Mouse (Mus musculus) E14TG2a.4 (cell line): ENCODE measurements around the gene Ptprn2.

Experiments
- H3K27me3 ChIP-seq: 2 replicates; pipeline ENCODE4 v1.6.1; 2014; ENCODE audit warnings: low read length, control low read depth; ENCODE audit not compliant: insufficient read depth
- H3K36me3 ChIP-seq: 2 replicates; pipeline ENCODE4 v1.6.1; 2014; ENCODE audit warnings: low read length, control low read depth; ENCODE audit not compliant: insufficient read depth
- H3K4me1 ChIP-seq: replicated peaks from 2 replicates; pipeline ENCODE4 v1.6.1; 2014; ENCODE audit warnings: low read depth, low read length, control low read depth
- H3K4me3 ChIP-seq: replicated peaks from 2 replicates; pipeline ENCODE4 v1.5.1; 2014; ENCODE audit warnings: mild to moderate bottlenecking, low read length
- H3K9me3 ChIP-seq: 2 replicates; pipeline ENCODE4 v1.6.1; 2014; ENCODE audit warnings: low read length, control low read depth
- CTCF ChIP-seq: conservative IDR thresholded peaks from 2 replicates; pipeline ENCODE4 v1.5.1; 2014; ENCODE audit warnings: low read length
- NANOG ChIP-seq: IDR thresholded peaks from 2 replicates; pipeline ENCODE4 v1.6.1; 2014; ENCODE audit warnings: borderline replicate concordance, low read length, mixed read lengths
- POU5F1 ChIP-seq: IDR thresholded peaks from 2 replicates; pipeline ENCODE4 v1.6.1; 2014; ENCODE audit warnings: low read length, borderline replicate concordance

Ptprn2 gene

GRCm38 (mm10) chr12:117299084-117299483 is 813.6 kb downstream of the Ptprn2 start:
- no peak overlapping the region for H3K4me3 ChIP-seq
- no peaks in the 10 kb centered on the region for H3K9me3 ChIP-seq
- no peaks in the 10 kb centered on the region for H3K36me3 ChIP-seq
- TF ChIP-seq POU5F1 = no peak
- no peak for TF ChIP-seq CTCF
- TF ChIP-seq NANOG = no peak
- peaks cover 11% of the 10 kb centered on the region for H3K27me3 ChIP-seq
- H3K4me1 ChIP-seq = peaks cover 13% of the 10 kb centered on the region

- Histone ChIP-seq H3K9me3 (peaks cover 7% of the 10 kb centered on the region), H3K4me3 (no peak overlapping the region), H3K27me3 (peaks cover 16% of the 10 kb centered on the region), H3K36me3 (no peaks in the 10 kb centered on the region), H3K4me1 (no peaks in the 10 kb centered on the region)
- TF ChIP-seq NANOG (no peak), CTCF (no peak), POU5F1 (no peak)
These were observed 819.5 kb downstream of the Ptprn2 start for GRCm38 (mm10) chr12:117304751-117305624.

GRCm38 (mm10) chr12:117305625-117306105 is 820.1 kb downstream of the Ptprn2 start:
- H3K4me1 ChIP-seq = no peaks in the 10 kb centered on the region
- TF ChIP-seq CTCF = no peak
- TF ChIP-seq POU5F1 = no peak
- TF ChIP-seq NANOG = no peak
- H3K9me3 ChIP-seq = peaks cover 14% of the 10 kb centered on the region
- no peak overlapping the region for H3K4me3 ChIP-seq
- peaks cover 11% of the 10 kb centered on the region for H3K27me3 ChIP-seq
- H3K36me3 ChIP-seq = no peaks in the 10 kb centered on the region

- Histone ChIP-seq H3K36me3 (no peaks in the 10 kb centered on the region), H3K27me3 (peaks cover 14% of the 10 kb centered on the region; the same call in 1 of the 2 replicates), H3K9me3 (peaks cover 27% of the 10 kb centered on the region), H3K4me3 (no peak overlapping the region), H3K4me1 (no peaks in the 10 kb centered on the region)
- TF ChIP-seq NANOG = no peak
- no peak for TF ChIP-seq CTCF
These were observed 826.6 kb downstream of the Ptprn2 start for GRCm38 (mm10) chr12:117312079-117312478.

GRCm38 (mm10) chr12:117314987-117315386 is 829.5 kb downstream of the Ptprn2 start:
- Histone ChIP-seq H3K4me1 (no peaks in the 10 kb centered on the region; the same call in 1 of the 2 replicates), H3K27me3 (peaks cover 7% of the 10 kb centered on the region; the same call in 1 of the 2 replicates), H3K36me3 (no peaks in the 10 kb centered on the region), H3K4me3 (no peak overlapping the region), H3K9me3 (peaks cover 24% of the 10 kb centered on the region)
- no peak for TF ChIP-seq POU5F1
- TF ChIP-seq CTCF = no peak
- TF ChIP-seq NANOG = no peak

- TF ChIP-seq POU5F1 (no peak), NANOG (no peak), CTCF (no peak)
- H3K9me3 ChIP-seq = peaks cover 18% of the 10 kb centered on the region
- no peaks in the 10 kb centered on the region; the same call in 1 of the 2 replicates for H3K4me1 ChIP-seq
- no peaks in the 10 kb centered on the region for H3K36me3 ChIP-seq
- no peak overlapping the region for H3K4me3 ChIP-seq
- peaks cover 7% of the 10 kb centered on the region; the same call in 1 of the 2 replicates for H3K27me3 ChIP-seq
These were observed 830.1 kb downstream of the Ptprn2 start for GRCm38 (mm10) chr12:117315661-117316060.

GRCm38 (mm10) chr12:117318229-117318628 is 832.7 kb downstream of the Ptprn2 start:
- H3K36me3 ChIP-seq = no peaks in the 10 kb centered on the region
- peaks cover 16% of the 10 kb centered on the region for H3K27me3 ChIP-seq
- H3K9me3 ChIP-seq = peaks cover 10% of the 10 kb centered on the region
- H3K4me3 ChIP-seq = no peak overlapping the region
- H3K4me1 ChIP-seq = no peaks in the 10 kb centered on the region; the same call in 1 of the 2 replicates
- TF ChIP-seq POU5F1 = no peak
- no peak for TF ChIP-seq NANOG
- TF ChIP-seq CTCF = no peak

GRCm38 (mm10) chr12:117323017-117323416 is 837.5 kb downstream of the Ptprn2 start:
- H3K4me1 ChIP-seq = no peaks in the 10 kb centered on the region; the same call in 1 of the 2 replicates
- H3K36me3 ChIP-seq = no peaks in the 10 kb centered on the region
- H3K4me3 ChIP-seq = no peak overlapping the region
- peaks cover 9% of the 10 kb centered on the region for H3K27me3 ChIP-seq
- TF ChIP-seq POU5F1 = no peak
- no peak for TF ChIP-seq CTCF
- TF ChIP-seq NANOG = no peak
- no peaks in the 10 kb centered on the region for H3K9me3 ChIP-seq
